Mouse (Mus musculus) embryonic facial prominence, embryonic 12.5 days (tissue): Measurements from ENCODE around the gene Nfic. TPM values are rescaled to one million over a fixed set of nuclear protein-coding genes. Genes with fewer than 3 reads are reported as not detected.
A peak's percentile ranks its signal among the peaks of the same experiment; 100 is the strongest.

ENCODE experiments used
- ATAC-seq: fragments of 200-750 bp; cut with Nextera tagmentation; 2 replicates; pipeline ENCODE4 v1.8.0; 2017; ENCODE audit not compliant: insufficient number of reproducible peaks, insufficient read depth, low FRiP score, low TSS enrichment
- H3K27ac ChIP-seq: fragments of 300-500 bp; sonication (generic); 2 replicates; pipeline ENCODE4 v1.5.1; 2016; ENCODE audit warnings: mild to moderate bottlenecking
- H3K27me3 ChIP-seq: fragments of 300-500 bp; sonication (generic); 2 replicates; pipeline ENCODE4 v1.6.1; 2016; ENCODE audit warnings: mild to moderate bottlenecking, moderate library complexity
- H3K36me3 ChIP-seq: fragments of 300-500 bp; sonication (generic); 2 replicates; pipeline ENCODE4 v1.6.1; 2016; ENCODE audit warnings: mild to moderate bottlenecking
- H3K4me1 ChIP-seq: fragments of 300-500 bp; sonication (generic); 2 replicates; pipeline ENCODE4 v1.6.1; 2016
- H3K4me2 ChIP-seq: fragments of 300-500 bp; sonication (generic); replicated peaks from 2 replicates; pipeline ENCODE4 v1.6.1; 2016; ENCODE audit warnings: mild to moderate bottlenecking, moderate library complexity
- H3K4me3 ChIP-seq: fragments of 300-500 bp; sonication (generic); 2 replicates; pipeline ENCODE4 v1.5.1; 2016; ENCODE audit warnings: mild to moderate bottlenecking
- H3K9ac ChIP-seq: fragments of 300-500 bp; sonication (generic); 2 replicates; pipeline ENCODE4 v1.6.1; 2016; ENCODE audit warnings: mild to moderate bottlenecking, moderate library complexity
- H3K9me3 ChIP-seq: fragments of 300-500 bp; sonication (generic); 2 replicates; pipeline ENCODE4 v1.6.1; 2016; ENCODE audit warnings: mild to moderate bottlenecking, moderate library complexity
- WGBS: fragments of 180-500 bp; shearing (Covaris S2); methylation state at CpG from one replicate; pipeline ENCODE4 v1.1.7; 2016; 5-methylcytosine and 5-hydroxymethylcytosine counted together
- polyA plus RNA-seq: library from polyadenylated mRNA; unstranded; fragments of >200 nt; fragmentation: Nextera tagmentation; extraction: Ambion mirVana; gene quantifications from 2 replicates; pipeline ENCODE4 v1.2.1, GENCODE M21; 2016

Gene Nfic
- polyA plus RNA-seq, 1 experiment from 2014 or later, result 46.2 TPM

GRCm38 (mm10) chr10:81433541-81434289 is 21.7 kb downstream of the Nfic start:
- Histone ChIP-seq H3K4me2 (no peak overlapping the region), H3K4me3 (no peak overlapping the region), H3K27ac (no peak overlapping the region), H3K9me3 (no peaks in the 10 kb centered on the region), H3K9ac (no peak overlapping the region), H3K4me1 (peaks cover 22% of the 10 kb centered on the region), H3K27me3 (peaks cover 7% of the 10 kb centered on the region; the same call in 1 of the 2 replicates), H3K36me3 (no peaks in the 10 kb centered on the region)
- 74% methylated on average over 26 of the region's 26 CpGs for WGBS
- no peak for ATAC-seq

- ATAC-seq, result peak; percentile 70
- Histone ChIP-seq H3K9ac (no peak overlapping the region), H3K4me2 (peak overlapping the region; percentile 40), H3K27me3 (peaks cover 16% of the 10 kb centered on the region), H3K9me3 (no peaks in the 10 kb centered on the region), H3K27ac (no peak overlapping the region), H3K4me3 (peak overlapping the region; percentile 6; the same call in 1 of the 2 replicates), H3K36me3 (no peaks in the 10 kb centered on the region), H3K4me1 (peaks cover 22% of the 10 kb centered on the region)
- 4% methylated on average over 17 of the region's 17 CpGs for WGBS
Measured at GRCm38 (mm10) chr10:81432868-81433262, 22.6 kb downstream of the Nfic start.

GRCm38 (mm10) chr10:81432169-81432867 is 23.1 kb downstream of the Nfic start:
- peaks cover 23% of the 10 kb centered on the region for H3K4me1 ChIP-seq
- no peak; the same call in 1 of the 2 replicates for ATAC-seq
- H3K27me3 ChIP-seq, result peaks cover 21% of the 10 kb centered on the region
- WGBS, result 68% methylated on average over 21 of the region's 21 CpGs
- no peak overlapping the region for H3K9ac ChIP-seq
- no peak overlapping the region for H3K27ac ChIP-seq
- no peaks in the 10 kb centered on the region for H3K9me3 ChIP-seq
- no peak overlapping the region for H3K4me3 ChIP-seq
- peak overlapping the region; percentile 40 for H3K4me2 ChIP-seq
- no peaks in the 10 kb centered on the region for H3K36me3 ChIP-seq

- 14% methylated on average over 15 of the region's 15 CpGs for WGBS
- H3K4me3 ChIP-seq, result peak overlapping the region; percentile 75
- H3K36me3 ChIP-seq, result no peaks in the 10 kb centered on the region
- peak overlapping the region; percentile 86 for H3K4me2 ChIP-seq
- H3K27ac ChIP-seq, result no peak overlapping the region; the same call in 1 of the 2 replicates
- H3K4me1 ChIP-seq, result peaks cover 30% of the 10 kb centered on the region
- no peaks in the 10 kb centered on the region for H3K9me3 ChIP-seq
- H3K27me3 ChIP-seq, result peaks cover 28% of the 10 kb centered on the region
- ATAC-seq, result no peak
- no peak overlapping the region for H3K9ac ChIP-seq
Measured at GRCm38 (mm10) chr10:81431526-81432168, 23.8 kb downstream of the Nfic start.

GRCm38 (mm10) chr10:81430831-81431525 is 24.5 kb downstream of the Nfic start:
- Histone ChIP-seq H3K9me3 (no peaks in the 10 kb centered on the region), H3K4me2 (peak overlapping the region; percentile 86), H3K36me3 (no peaks in the 10 kb centered on the region), H3K27ac (peak overlapping the region; percentile 88), H3K9ac (peak overlapping the region; percentile 80), H3K27me3 (peaks cover 35% of the 10 kb centered on the region), H3K4me1 (peaks cover 37% of the 10 kb centered on the region), H3K4me3 (peak overlapping the region; percentile 75)
- no peak for ATAC-seq
- WGBS, result 2% methylated on average over 47 of the region's 70 CpGs

- Histone ChIP-seq H3K4me2 (peak overlapping the region; percentile 86), H3K27me3 (peaks cover 40% of the 10 kb centered on the region), H3K9me3 (no peaks in the 10 kb centered on the region), H3K4me1 (peaks cover 42% of the 10 kb centered on the region), H3K27ac (peak overlapping the region; percentile 88), H3K4me3 (peak overlapping the region; percentile 75), H3K36me3 (no peaks in the 10 kb centered on the region), H3K9ac (peak overlapping the region; percentile 80)
- under 1% methylated on average over 53 of the region's 89 CpGs for WGBS
- ATAC-seq, result no peak
Measured at GRCm38 (mm10) chr10:81430141-81430830, 25.1 kb downstream of the Nfic start.

- no peaks in the 10 kb centered on the region for H3K36me3 ChIP-seq
- peak; percentile 6; the same call in 1 of the 2 replicates for ATAC-seq
- H3K4me1 ChIP-seq, result peaks cover 49% of the 10 kb centered on the region
- H3K4me3 ChIP-seq, result peak overlapping the region; percentile 75
- H3K9ac ChIP-seq, result peak overlapping the region; percentile 80
- WGBS, result 2% methylated on average over 20 of the region's 20 CpGs
- peak overlapping the region; percentile 86 for H3K4me2 ChIP-seq
- H3K27ac ChIP-seq, result peak overlapping the region; percentile 88
- H3K27me3 ChIP-seq, result peaks cover 45% of the 10 kb centered on the region
- H3K9me3 ChIP-seq, result no peaks in the 10 kb centered on the region
Measured at GRCm38 (mm10) chr10:81429605-81430061, 25.8 kb downstream of the Nfic start.

- H3K4me1 ChIP-seq, result peaks cover 54% of the 10 kb centered on the region
Measured at GRCm38 (mm10) chr10:81429092-81429491, 26.3 kb downstream of the Nfic start.

GRCm38 (mm10) chr10:81428507-81428870 is 26.9 kb downstream of the Nfic start:
- Histone ChIP-seq H3K27me3 (peaks cover 52% of the 10 kb centered on the region), H3K36me3 (no peaks in the 10 kb centered on the region), H3K4me1 (peaks cover 56% of the 10 kb centered on the region), H3K4me2 (no peak overlapping the region), H3K27ac (no peak overlapping the region), H3K9ac (no peak overlapping the region), H3K9me3 (no peaks in the 10 kb centered on the region), H3K4me3 (no peak overlapping the region)
- WGBS, result 87% methylated on average over 7 of the region's 7 CpGs
- no peak for ATAC-seq

More at GRCm38 (mm10) chr10:81429092-81429491, 26.3 kb downstream of the Nfic start:
- no peaks in the 10 kb centered on the region for H3K9me3 ChIP-seq
- WGBS, result 23% methylated on average over 2 of the region's 2 CpGs
- H3K4me2 ChIP-seq, result peak overlapping the region; percentile 86; the same call in 1 of the 2 replicates
- H3K4me3 ChIP-seq, result peak overlapping the region; percentile 75
- H3K9ac ChIP-seq, result no peak overlapping the region
- peaks cover 46% of the 10 kb centered on the region for H3K27me3 ChIP-seq
- no peaks in the 10 kb centered on the region for H3K36me3 ChIP-seq
- 0 out of 2 replicates have a peak overlapping the region, but pooled peaks have one; percentile 88 for H3K27ac ChIP-seq
- no peak for ATAC-seq

- H3K27me3 ChIP-seq, result peaks cover 53% of the 10 kb centered on the region
- H3K9me3 ChIP-seq, result no peaks in the 10 kb centered on the region
- no peak overlapping the region for H3K9ac ChIP-seq
- WGBS, result 74% methylated on average over 8 of the region's 8 CpGs
- peaks cover 50% of the 10 kb centered on the region for H3K4me1 ChIP-seq
- H3K4me2 ChIP-seq, result no peak overlapping the region
- ATAC-seq, result no peak
- H3K27ac ChIP-seq, result no peak overlapping the region
- H3K4me3 ChIP-seq, result peak overlapping the region; percentile 55; the same call in 1 of the 2 replicates
- no peaks in the 10 kb centered on the region for H3K36me3 ChIP-seq
Measured at GRCm38 (mm10) chr10:81427804-81428506, 27.5 kb downstream of the Nfic start.
